Mouse (Mus musculus) left cerebral cortex, adult 11 months (tissue): ENCODE results near the gene Zglp1.
"Not testable (repeated sequence)": the region's sequence is repeated elsewhere in the genome, so short reads cannot be mapped to it uniquely, and the experiment has no call there.

Experiments used
- DNase-seq: peaks from one replicate; pipeline ENCODE4 v3.0.0; 2022; ENCODE audit warnings: low spot score

Gene Zglp1

DNA sequence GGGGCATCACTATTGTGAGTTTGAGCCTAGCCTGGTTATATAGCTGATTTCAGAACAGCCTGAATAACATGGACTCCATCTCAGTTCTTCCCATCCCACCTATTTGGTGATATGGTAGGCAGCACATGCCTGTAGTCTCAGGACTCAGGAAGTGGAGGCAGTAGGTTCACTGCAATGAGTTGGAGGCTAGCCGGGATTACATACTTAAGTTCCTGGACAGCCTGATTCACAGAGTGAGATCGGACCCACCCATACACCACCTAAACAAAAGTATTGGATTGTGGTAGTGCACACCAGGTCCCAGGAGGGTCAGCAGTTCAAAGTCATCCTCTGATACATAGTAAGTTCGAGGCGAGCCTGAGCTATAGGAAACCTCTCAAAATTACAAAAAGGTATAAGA, 5.7 kb upstream of the Zglp1 start:
- DNase-seq = no peak

- peak; percentile 49 for DNase-seq
Measured at GRCm38 (mm10) chr9:21062928-21063327, 4.0 kb downstream of the Zglp1 start.

DNA sequence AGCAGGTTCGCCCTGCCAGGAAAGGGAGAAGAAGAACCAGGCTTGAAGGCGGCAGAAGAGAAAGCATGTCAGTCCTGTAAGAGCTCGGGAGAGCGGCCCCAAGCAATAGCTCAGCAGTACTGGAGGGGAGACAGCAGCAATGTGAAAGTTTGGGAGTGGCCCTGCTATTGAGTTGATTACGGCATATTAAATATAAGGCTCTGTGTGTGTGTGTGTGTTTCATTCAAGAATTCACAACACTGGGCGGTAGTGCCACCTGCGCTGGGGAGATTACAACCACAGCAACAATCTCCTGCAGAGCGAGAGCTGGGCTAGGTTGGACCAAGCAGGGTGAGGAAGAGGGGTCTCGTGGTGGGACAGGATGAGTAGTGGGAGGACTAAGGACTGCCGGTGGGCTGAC, 15.3 kb downstream of the Zglp1 start:
- DNase-seq = no peak

DNA sequence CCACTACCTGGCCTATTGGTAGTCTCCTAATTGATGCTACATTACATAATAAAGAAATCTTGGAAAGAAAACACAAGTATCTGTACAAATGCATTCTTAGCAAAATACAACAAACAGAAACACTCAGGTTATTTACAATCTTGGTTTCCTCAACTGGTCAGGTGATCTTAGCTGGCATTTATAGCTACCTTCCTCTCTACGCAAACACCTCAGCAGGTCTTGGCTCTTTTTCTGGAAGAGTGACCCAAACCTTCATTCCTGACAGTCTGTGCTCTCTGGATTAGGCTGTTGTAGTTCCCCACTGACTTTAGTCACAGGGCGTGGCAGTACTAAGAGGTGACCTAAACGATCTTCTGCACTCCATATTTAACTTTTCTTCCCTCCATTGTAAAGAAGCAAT, 21.7 kb downstream of the Zglp1 start:
- DNase-seq = no peak

DNA sequence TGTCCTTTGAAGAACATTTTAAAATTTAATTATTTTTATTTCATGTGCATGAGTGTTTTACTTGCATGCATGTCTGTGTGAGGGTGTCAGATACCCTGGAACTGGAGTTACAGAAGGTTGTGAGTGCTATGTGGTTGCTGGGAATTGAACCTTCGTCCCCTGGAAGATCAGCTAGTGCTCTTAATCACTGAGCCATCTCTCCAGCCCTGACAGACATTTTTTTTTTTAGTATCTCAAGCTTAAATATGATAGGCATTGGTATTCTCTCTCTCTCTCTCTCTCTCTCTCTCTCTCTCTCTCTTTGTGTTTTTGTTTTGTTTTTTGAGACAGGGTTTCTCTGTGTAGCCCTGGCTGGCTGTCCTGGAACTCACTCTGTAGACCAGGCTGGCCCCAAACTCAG, 22.1 kb downstream of the Zglp1 start:
- not testable (repeated sequence) for DNase-seq

DNA sequence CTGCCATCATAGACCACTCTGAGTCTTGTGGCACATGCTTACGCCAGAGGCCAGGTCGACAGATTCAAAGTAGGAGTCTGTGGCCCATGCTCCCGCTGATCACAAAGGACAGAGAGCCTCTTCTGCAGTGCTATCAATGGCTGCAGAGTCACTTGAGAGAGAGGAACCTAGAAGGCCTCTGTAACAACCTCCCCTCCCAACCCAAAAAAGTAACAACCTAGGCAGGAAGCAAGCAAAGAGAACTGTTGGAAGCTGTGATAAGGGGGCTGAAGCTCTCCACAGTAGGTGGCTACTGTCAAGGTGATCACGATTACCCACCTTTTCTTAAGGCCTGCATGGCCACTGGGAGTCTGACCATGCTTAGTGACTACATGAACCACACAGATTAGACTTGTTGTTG, 23.3 kb downstream of the Zglp1 start:
- DNase-seq = no peak

- DNase-seq = peak; percentile 78
Measured at GRCm38 (mm10) chr9:21041308-21041707, 25.6 kb downstream of the Zglp1 start.

DNA sequence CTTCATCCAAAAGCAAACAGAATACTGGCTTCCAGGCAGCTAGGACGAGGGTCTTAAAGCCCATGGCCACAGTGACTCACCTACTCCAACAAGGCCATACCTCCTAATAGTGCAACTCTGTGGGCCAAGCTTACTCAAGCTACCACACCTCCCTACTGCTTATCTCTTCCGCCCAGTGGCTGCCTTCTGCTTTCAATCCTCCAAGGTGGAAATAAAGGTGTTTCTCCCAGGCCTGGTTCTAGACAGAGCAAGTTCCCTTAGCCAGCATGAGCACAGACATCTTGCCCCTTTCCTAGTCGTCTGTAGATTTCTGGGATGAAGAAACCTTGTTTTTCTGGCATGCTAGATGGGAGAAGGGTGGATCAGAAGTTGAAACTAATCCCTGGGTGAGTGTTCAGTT, 27.1 kb downstream of the Zglp1 start:
- no peak for DNase-seq

DNA sequence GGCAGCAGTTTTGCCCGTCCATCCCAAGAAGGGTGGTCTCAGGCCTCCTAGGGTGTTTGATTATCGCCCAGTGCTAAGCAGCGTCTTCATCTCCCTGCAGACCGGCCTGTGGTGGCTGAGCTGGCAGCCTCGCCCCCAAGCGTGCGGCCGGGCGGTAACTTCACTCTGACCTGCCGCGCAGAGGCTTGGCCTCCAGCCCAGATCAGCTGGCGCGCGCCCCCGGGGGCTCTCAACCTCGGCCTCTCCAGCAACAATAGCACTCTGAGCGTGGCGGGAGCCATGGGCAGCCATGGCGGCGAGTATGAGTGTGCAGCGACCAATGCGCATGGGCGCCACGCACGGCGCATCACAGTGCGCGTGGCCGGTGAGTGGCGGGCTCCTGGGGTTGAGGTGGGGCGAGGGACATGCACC, 29.4 kb downstream of the Zglp1 start:
- no peak for DNase-seq

- no peak for DNase-seq
Measured at GRCm38 (mm10) chr9:21036666-21037065, 30.2 kb downstream of the Zglp1 start.

GRCm38 (mm10) chr9:21036161-21036560, 30.7 kb downstream of the Zglp1 start:
- DNase-seq = no peak

DNA sequence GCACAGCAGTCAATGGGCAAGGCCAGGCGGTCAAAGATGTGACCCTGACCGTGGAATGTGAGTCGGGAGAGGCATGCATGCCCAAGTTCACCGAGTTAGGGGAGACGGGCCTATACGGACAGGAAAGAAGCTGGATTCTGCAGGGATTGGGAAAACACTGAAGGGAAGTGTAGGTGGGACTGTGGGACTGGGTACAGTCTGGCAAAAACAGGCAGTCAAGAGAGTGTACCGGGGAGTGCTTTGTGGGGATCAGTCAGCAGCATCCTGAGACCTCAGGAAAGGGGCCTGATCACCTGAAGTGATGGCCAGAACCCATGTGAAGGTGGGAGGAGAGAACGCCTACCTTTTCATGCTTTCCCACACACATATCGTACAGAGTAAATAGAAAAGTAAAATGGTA, 31.3 kb downstream of the Zglp1 start:
- DNase-seq = no peak

DNA sequence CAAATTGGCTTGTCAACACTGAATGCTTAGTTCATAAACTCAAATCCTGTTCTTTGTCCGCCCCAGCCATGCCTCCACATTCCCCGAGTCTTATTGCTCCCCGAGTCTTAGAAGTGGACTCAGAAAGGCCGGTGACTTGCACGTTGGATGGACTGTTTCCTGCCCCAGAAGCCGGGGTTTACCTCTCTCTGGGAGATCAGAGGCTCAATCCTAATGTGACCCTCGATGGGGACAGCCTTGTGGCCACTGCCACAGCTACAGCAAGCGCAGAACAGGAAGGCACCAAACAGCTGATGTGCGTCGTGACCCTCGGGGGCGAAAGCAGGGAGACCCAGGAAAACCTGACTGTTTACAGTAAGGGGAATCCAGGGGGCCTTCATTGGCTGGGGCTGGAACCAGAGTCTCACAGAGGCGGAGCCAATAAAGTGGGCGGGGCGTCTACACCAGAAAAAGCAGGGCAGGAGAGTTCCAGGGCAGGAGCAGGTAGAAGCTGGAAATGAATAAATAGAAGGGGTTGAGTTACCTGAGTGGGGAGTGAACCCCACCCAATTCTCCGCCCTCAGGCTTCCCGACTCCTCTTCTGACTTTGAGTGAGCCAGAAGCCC, 32.3 kb downstream of the Zglp1 start:
- DNase-seq = no peak

- no peak for DNase-seq
Measured at GRCm38 (mm10) chr9:21033136-21033535, 33.8 kb downstream of the Zglp1 start.

DNA sequence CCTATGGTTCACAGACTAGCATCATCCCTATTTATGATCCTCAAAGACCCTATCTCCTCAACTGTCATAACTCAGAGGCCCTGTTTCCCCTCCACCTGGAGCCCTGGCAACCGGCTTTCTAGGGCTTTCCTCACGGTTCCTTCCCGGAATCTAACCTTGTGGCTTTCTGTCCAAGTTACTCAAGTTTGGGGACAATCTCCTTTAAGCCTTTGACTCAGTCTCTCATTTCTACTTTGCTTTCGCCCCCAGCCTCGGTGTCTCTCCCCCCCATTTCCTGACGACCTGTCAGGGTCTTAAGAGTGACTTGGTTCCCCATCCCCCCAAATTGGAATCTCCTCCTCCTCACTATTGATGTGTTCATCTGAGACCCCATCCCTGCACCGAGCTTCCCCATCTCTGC, 34.4 kb downstream of the Zglp1 start:
- DNase-seq = no peak

DNA sequence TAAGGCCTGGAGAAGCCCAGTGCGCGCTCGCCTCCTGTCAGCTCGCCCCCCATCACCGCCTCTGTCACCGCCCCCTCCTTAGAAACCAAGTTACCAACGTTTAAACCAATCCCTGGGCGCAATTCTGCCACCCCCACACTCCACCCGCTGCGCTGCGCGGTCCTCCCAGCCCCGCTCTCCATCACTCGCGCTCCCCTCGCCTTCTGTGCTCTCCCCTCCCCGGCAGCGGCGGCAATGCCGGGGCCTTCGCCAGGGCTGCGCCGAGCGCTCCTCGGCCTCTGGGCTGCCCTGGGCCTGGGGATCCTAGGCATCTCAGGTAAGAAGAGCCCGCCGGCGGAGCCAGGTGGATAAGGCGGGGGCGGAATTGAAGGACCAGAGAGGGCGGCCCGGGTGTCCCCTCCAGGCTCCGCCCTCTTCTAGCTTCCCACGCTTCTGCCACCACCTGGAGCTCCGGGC, 35.0 kb downstream of the Zglp1 start, which contains the start of gene Icam5:
Gene Icam5, plus strand, starts transcription at position 178 of the 456 bp plus-strand sequence.
- peak; percentile 82 for DNase-seq

DNA sequence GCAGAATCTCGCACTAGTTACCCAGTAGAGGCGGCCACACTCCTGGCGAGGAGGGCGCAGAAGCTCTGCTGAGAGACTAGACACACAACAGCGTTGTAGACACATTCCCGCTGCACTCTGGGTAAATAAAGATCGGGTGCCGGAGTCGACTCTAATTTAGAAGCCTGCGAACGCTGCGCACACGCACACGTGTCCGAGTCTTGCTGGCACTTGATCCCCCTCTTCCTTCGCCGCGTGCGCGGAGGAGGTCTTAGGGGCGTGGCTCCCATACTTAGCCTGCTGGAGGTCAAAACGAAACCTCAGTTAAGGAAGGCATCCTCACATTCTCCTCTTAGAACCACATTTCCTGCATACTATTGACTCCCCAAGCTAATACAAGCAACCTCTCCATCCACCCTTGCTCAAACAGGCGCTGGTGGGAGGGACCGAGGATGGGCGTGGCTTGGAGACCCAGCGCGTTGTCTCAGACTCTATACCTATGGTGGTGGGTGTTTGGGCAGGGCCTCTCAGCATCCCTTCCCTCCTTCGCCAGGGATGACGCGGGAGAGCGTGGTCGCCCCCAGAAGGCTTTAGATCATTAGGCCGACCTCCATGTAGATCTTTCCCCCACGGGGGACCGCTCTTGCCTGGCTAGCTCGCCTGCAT, 35.5 kb downstream of the Zglp1 start:
- peak; percentile 83 for DNase-seq

- peak; percentile 84 for DNase-seq
Measured at GRCm38 (mm10) chr9:21030781-21031250, 36.1 kb downstream of the Zglp1 start.

DNA sequence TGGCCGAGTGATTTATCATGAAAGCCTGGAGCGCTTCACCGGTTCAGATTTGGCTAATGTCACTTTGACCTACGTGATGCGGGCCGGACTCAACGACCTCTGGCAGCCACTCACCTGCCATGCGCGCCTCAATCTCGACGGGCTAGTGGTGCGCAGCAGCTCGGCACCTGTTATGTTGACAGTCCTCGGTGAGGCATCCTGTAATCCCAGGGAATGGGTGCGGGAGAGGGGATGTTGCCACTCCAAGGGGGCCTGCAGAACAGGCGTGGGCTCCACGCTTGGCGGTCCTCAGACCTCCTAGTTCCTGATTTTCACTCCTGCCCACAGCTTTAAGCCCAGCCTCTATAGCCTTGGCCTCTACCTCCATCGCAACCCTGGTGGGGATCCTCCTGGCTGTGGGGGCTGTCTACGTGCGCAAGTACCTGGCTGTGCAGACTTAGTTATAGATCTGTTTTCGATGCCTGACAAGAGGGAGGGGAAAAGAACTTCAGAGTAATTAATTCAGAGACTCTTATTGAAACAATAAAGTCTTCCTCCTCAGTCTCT, 36.8 kb downstream of the Zglp1 start:
- DNase-seq = no peak

DNA sequence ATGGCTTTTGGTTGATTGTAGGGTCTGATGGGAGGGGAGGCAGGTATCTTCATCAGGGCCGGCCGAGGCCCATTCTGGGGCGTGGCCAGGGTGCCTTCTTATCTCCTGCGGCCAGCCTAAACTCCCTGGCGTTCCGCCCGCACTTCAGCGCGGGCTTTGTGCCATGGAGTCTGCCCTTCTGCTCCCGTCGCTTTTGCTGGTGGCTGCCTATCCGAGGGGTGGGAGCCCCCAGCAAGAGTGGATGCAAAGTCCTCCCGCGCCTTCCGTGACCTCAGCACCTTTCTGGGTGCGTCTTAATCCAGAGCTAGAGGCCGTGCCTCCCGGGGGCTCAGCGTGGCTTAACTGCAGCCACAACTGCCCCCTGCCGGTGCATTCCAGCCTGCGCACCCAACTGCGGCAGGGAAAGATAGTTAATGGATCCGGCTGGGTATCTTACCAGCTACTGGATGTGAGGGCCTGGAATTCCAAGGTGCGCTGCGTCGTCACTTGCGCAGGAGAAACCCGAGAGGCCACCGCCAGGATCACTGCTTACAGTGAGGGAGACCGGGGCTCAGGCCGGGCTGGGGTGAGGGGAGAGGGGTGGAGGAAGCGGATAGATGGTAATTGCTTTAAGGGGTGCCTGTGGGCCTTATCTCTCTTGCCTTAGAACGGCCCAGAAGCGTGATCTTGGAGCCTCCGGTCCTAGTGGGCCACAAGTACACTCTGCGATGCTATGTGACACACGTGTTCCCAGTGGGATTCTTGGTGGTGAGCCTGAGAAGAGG, 37.4 kb downstream of the Zglp1 start, which contains the start of gene Icam4:
Gene Icam4, plus strand, starts transcription at position 83 of the 764 bp plus-strand sequence.
- DNase-seq = no peak

- no peak for DNase-seq
Measured at GRCm38 (mm10) chr9:21028560-21029110, 38.3 kb downstream of the Zglp1 start.

- no peak for DNase-seq
Measured at GRCm38 (mm10) chr9:21027774-21028290, 39.1 kb downstream of the Zglp1 start.
